Mouse (Mus musculus): ENCODE data around the gene Tfdp2. TPM values are rescaled to one million over a fixed set of nuclear protein-coding genes. Genes with fewer than 3 reads are reported as not detected.
A peak's percentile ranks its signal among the peaks of the same experiment; 100 is the strongest.

Tfdp2 gene
- total RNA-seq, 2 experiments from 2014 or later: 410 to 531 TPM

DNA sequence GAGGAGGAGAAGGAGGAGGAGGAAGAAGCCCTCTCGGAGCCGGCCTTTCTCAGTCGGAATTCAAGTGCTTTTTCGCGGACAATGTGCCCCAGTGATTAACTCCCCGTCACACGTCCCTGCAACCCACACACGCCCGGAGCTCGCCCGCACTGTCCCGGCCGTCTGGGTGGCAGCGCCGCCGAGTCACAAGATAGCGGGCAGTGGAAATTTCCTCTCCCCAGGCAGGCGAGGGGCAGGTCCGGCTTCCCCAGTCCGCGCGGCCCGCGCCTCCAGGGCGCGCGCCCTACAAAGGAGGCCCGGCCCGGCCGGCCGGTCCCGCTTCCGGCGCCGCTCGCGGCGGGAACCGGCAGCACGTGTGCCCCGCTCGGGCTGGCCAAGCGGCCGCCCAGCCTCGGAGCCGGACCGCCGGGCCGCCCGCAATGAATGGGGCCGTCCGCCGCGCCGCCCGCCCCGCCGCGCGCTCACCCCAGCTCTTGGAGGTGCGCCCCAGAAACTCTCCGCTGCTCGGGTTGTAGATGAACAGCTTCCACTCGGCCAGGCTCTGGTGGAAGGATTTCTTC, 167.6 kb downstream of the Tfdp2 start:
- ATAC-seq (replicated peaks; ENCODE audit: low FRiP score, poor library complexity, severe bottlenecking): peak; percentile 69

DNA sequence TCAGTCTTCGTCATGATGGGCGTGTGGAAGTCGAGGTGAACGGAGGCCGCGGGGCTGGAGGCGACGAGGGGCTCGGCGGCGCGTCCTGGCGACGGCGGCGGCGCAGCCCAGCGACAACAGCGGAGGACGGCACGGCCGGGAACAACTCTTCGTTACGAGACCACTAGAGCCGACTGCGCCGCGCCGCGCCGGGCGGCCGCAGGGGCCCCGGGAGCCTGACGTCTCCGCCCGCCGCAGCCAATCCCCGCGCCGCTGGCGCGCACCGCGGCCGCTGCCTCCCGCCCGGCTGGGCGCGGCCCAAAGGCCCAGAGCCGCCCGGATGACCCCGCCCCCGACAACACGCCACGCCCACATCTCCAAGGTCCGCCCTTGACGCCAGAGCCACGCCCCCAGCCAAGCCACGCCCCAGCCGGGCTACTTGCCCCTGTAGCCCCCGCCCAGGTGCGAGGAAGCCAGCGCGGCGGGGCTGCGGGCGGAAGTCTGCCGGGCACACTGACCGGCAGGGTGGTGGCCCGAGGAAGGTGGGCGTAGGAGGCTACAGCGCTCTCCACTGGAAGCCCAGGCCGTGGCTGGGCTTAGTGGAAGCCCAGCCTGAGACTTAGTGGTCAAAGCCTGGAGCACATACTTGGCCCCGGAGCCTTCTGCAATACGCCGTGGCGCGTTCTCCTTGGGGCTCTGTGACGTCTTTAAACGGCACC, 168.2 kb downstream of the Tfdp2 start, which contains the start of gene Atp1b3:
Gene Atp1b3 (minus strand): TSS at position 302 of the 698 bp plus-strand sequence.
- ATAC-seq (replicated peaks; ENCODE audit: low FRiP score, poor library complexity, severe bottlenecking): peak; percentile 88

DNA sequence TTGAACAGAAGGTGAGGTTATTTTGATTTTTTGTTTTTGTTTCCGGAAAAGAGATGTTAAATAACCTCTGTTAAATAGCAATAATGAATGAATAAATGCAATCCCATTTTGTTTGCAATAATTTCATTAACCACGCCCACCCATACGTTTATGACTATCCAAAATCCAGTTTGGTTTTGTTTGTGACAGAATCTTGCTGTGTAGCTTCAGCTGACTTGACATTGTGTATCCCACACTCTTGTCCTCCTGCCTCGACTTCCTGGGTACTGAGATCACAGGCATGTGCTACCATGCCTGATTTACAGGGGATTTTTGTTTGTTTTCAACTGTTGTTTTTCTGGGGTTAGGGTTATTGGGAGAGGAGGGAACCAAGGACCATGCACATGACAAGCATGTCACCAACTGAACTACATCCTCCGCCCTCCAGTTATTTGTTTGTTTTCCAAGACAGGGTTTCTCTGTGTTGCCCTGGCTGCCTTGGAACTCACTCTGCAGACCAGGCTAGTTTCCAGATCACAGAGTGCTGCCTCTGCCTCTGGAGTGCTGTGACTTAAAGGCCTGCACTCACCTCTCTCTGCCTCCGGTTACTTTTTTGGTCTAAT, 169.3 kb downstream of the Tfdp2 start:
- no peak for ATAC-seq (replicated peaks; ENCODE audit: low FRiP score, poor library complexity, severe bottlenecking)

DNA sequence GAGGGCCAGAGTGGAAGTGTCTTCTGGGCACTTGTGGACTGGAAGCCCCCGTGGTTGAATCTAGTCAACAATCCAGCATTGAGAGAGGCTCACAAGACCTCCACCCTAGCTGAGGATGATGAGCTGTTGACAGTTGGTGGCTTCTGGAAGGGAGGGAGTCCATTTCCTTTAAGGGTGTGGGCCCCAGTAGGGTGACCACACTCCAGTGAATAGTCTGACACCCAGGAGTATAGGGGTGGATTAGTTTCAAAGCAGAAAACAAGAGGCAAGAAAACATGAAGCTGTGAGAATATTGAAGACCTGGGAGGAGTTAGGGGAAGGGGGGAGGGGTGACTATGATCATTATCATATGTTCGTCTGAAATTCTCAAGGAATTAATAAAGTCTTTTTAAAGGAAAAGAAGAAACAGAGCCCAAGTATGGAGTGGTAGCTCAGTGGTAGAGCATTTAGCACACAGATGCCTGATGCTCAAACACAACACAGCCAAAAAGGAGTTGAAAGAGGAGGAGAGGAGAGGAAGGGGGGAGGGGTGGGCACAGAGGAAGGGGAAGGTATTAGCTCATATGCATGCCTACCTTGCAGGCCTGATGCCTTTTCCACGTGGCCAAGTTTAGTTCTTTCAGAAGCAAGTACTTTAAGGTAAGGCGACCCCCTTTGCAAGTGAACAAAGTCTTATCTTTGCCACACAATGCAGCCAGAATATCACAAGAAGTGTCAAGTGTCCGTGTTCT, 173.7 kb downstream of the Tfdp2 start:
- ATAC-seq (replicated peaks; ENCODE audit: low FRiP score, poor library complexity, severe bottlenecking): no peak

DNA sequence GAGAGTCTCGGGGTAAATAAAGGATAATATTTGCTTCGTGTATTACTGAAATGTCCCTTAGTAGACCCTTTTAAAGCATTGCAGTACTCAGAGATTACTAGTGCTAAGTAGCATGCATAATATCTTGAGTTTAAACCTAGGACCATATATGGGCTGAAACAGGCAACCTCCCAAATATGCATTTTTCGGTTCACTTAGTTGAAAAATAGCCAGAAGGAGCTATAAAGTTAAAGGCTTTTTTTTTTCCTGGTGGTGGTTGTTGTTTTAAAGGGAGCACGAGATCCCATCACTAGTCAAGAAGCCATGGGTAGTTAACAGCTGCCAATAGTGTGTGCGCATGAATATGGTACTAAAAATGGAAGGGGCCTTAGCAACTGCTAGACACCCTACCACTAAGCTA, 175.0 kb downstream of the Tfdp2 start:
- ATAC-seq (replicated peaks; ENCODE audit: low FRiP score, poor library complexity, severe bottlenecking): no peak

Other genes starting within 250 kb of the Tfdp2 start
- gene Xrn1, start 241.5 kb upstream of the Tfdp2 start, total RNA-seq (2015; ENCODE audit: low replicate concordance): 37.5 and 39.8 TPM in 2 replicates
- 43.0 and 55.6 TPM in 2 replicates for gene Xrn1, start 241.5 kb upstream of the Tfdp2 start, total RNA-seq (2017; ENCODE audit: low replicate concordance)
- 1.1 TPM in 1 of 2 replicates, not detected in the other for gene Gk5, start 76.9 kb upstream of the Tfdp2 start, total RNA-seq (2015; ENCODE audit: low replicate concordance)
- gene Gk5, start 76.9 kb upstream of the Tfdp2 start, total RNA-seq (2017; ENCODE audit: low replicate concordance): 0.51 and 1.1 TPM in 2 replicates
- gene Atp1b3, start 168.2 kb downstream of the Tfdp2 start, total RNA-seq (2015; ENCODE audit: low replicate concordance): 112 and 124 TPM in 2 replicates
- 74.0 and 75.0 TPM in 2 replicates for gene Atp1b3, start 168.2 kb downstream of the Tfdp2 start, total RNA-seq (2017; ENCODE audit: low replicate concordance)

Data from erythroid progenitor cell, adult 5-6 weeks (primary cell).